Mouse (Mus musculus) neural tube, embryonic 15.5 days (tissue): Measurements from ENCODE around the gene Dzip3. TPM values are rescaled to one million over a fixed set of nuclear protein-coding genes. Genes with fewer than 3 reads are reported as not detected.

Source experiments
- ATAC-seq: fragments of 200-750 bp; cut with Nextera tagmentation; 2 replicates; pipeline ENCODE4 v1.8.0; 2017; ENCODE audit warnings: mild to moderate bottlenecking, moderate TSS enrichment, moderate library complexity; ENCODE audit not compliant: low FRiP score
- H3K27ac ChIP-seq: fragments of 300-500 bp; sonication (generic); replicated peaks from 2 replicates; pipeline ENCODE4 v1.5.1; 2015; ENCODE audit warnings: mild to moderate bottlenecking, inconsistent platforms
- H3K27me3 ChIP-seq: fragments of 300-500 bp; sonication (generic); replicated peaks from 2 replicates; pipeline ENCODE4 v1.6.1; 2015; ENCODE audit warnings: inconsistent platforms
- H3K36me3 ChIP-seq: fragments of 300-500 bp; sonication (generic); 2 replicates; pipeline ENCODE4 v1.6.1; 2015; ENCODE audit warnings: inconsistent platforms
- H3K4me1 ChIP-seq: fragments of 300-500 bp; sonication (generic); 2 replicates; pipeline ENCODE4 v1.6.1; 2015; ENCODE audit warnings: inconsistent platforms
- H3K4me2 ChIP-seq: fragments of 300-500 bp; sonication (generic); 2 replicates; pipeline ENCODE4 v1.6.1; 2015; ENCODE audit warnings: inconsistent platforms, mild to moderate bottlenecking, moderate library complexity
- H3K4me3 ChIP-seq: fragments of 300-500 bp; sonication (generic); replicated peaks from 2 replicates; pipeline ENCODE4 v1.5.1; 2015; ENCODE audit warnings: mild to moderate bottlenecking, inconsistent platforms
- H3K9ac ChIP-seq: fragments of 300-500 bp; sonication (generic); replicated peaks from 2 replicates; pipeline ENCODE4 v1.6.1; 2015; ENCODE audit warnings: mild to moderate bottlenecking, inconsistent platforms
- H3K9me3 ChIP-seq: fragments of 300-500 bp; sonication (generic); replicated peaks from 2 replicates; pipeline ENCODE4 v1.6.1; 2016; ENCODE audit warnings: inconsistent platforms
- WGBS: fragments of 180-500 bp; shearing (Covaris S2); methylation state at CpG from one replicate; pipeline ENCODE4 v1.1.7; 2015; ENCODE audit warnings: mixed read lengths; 5-methylcytosine and 5-hydroxymethylcytosine counted together
- polyA plus RNA-seq: library from polyadenylated mRNA; unstranded; fragments of >200 nt; fragmentation: Nextera tagmentation; extraction: Ambion mirVana; gene quantifications from 2 replicates; pipeline ENCODE4 v1.2.1, GENCODE M21; 2015

Dzip3 gene
- polyA plus RNA-seq, 1 experiment from 2014 or later = 57.5 TPM

DNA sequence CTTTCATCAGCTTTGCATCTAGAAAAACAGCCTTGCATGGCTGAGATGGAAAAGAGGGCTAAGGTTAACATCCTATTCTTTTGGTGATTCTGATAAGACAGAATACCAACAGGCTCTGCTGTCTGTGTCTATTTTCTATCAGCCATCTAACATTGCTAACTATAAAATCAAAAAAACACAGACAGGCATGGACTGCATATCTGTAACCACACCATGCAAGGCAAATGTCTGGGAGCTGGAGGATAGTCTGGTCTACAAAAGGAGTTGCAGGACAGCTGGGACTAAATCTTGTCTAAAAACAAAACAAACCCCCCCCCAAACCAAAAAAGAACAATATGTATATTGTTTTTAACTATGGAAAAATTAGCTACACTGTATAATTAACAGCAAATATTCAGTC is 14.0 kb downstream of the Dzip3 start:
- H3K9me3 ChIP-seq = no peaks in the 10 kb centered on the region
- no peak overlapping the region for H3K9ac ChIP-seq
- ATAC-seq = no peak

DNA sequence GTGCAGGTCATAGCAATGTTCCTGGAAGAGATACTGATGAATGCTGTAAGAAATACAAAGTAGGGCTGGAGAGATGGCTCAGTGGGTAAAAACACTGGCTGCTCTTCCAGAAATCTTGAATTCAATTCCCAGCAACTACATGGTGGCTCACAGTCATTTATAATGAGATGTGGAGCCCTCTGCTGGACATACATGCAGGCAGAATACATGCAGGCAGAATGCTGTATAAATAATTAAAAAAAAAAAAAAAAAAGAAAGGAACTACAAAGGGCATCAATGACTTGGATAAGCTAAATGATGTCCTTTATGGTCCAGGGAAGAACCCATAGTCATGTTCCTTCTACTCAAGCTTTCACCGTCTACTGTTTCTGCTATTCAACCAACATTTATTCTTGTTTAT is 20.4 kb downstream of the Dzip3 start:
- WGBS = 93% methylated on average over 1 of the region's 1 CpGs
- Histone ChIP-seq H3K4me1 (no peaks in the 10 kb centered on the region), H3K4me2 (no peak overlapping the region), H3K27me3 (no peaks in the 10 kb centered on the region), H3K9ac (no peak overlapping the region), H3K27ac (no peak overlapping the region), H3K4me3 (no peak overlapping the region), H3K36me3 (peaks cover 22% of the 10 kb centered on the region), H3K9me3 (no peaks in the 10 kb centered on the region)
- no peak for ATAC-seq

More for the DNA sequence above, 14.0 kb downstream of the Dzip3 start:
- Histone ChIP-seq H3K27me3 (no peaks in the 10 kb centered on the region), H3K4me1 (no peaks in the 10 kb centered on the region), H3K4me3 (no peak overlapping the region), H3K4me2 (no peak overlapping the region), H3K27ac (no peak overlapping the region), H3K36me3 (peaks cover 15% of the 10 kb centered on the region)

DNA sequence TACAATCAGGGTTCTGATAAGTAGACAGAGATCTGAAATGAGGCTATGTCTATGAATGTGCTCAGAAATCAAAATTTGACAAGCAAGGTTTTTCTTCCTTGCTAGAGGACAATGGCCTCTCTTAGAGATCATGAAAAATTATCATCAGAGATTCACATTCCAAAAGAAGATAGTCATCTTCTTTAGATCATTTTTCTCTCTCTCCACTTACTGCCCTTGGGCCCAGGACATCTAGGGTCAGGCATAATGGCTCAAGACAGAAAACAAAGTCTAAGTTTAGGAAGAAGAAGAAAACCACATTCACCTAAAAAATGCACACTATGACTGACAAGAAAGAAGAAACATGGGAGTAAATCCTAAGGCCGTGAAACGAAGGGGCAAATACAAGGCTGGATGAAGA is 21.0 kb downstream of the Dzip3 start:
- 94% methylated on average over 2 of the region's 2 CpGs for WGBS
- H3K4me2 ChIP-seq = no peak overlapping the region
- ATAC-seq = no peak

DNA sequence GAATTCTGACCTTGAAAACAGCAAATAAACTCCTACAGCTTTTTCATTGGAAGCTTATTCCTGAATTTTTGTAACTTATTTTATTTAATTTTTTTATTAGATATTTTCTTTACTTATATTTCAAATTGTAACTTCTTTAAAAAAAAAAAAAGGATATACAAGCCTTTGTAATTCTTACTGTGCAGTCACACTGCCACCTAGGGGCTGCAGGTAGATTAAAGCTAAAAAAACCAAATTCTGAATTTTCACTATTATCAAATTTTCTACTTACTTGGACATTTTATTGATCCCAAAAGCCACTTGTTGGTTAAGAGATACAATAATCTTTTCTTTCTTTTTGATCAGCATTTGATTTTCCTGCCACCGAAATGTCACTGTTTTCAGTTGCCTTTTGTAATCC is 52.2 kb downstream of the Dzip3 start:
- no peak for ATAC-seq
- WGBS = 81% methylated on average over 1 of the region's 1 CpGs
- Histone ChIP-seq H3K4me3 (no peak overlapping the region), H3K36me3 (peaks cover 14% of the 10 kb centered on the region), H3K27me3 (no peaks in the 10 kb centered on the region), H3K9ac (no peak overlapping the region), H3K4me2 (no peak overlapping the region), H3K9me3 (no peaks in the 10 kb centered on the region), H3K4me1 (no peaks in the 10 kb centered on the region), H3K27ac (no peak overlapping the region)

More for the DNA sequence above, 21.0 kb downstream of the Dzip3 start:
- no peak overlapping the region for H3K4me3 ChIP-seq
- no peaks in the 10 kb centered on the region for H3K4me1 ChIP-seq
- H3K9me3 ChIP-seq = no peaks in the 10 kb centered on the region
- H3K27me3 ChIP-seq = no peaks in the 10 kb centered on the region
- no peak overlapping the region for H3K27ac ChIP-seq
- H3K36me3 ChIP-seq = peaks cover 17% of the 10 kb centered on the region
- H3K9ac ChIP-seq = no peak overlapping the region

DNA sequence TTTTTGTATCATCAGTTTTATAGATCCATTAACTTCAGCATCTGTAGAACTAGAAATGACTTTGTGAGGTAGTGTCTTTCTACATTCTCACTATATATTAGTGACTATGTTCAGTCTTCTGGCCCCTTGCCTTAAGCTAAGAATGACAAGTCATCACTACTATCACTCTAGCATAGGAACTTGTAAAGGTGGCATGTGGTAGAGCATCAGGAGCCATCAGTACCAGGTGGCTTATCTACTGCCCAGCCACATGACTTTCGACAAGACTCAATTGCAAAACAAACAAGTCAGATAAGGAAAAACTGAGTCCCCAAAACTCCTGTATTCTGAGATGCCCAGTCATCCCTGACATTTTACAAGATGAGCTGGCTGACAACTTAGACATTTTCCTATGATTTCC is 70.2 kb downstream of the Dzip3 start:
- Histone ChIP-seq H3K4me1 (no peaks in the 10 kb centered on the region), H3K27me3 (no peaks in the 10 kb centered on the region), H3K9ac (no peak overlapping the region), H3K36me3 (peaks cover 35% of the 10 kb centered on the region), H3K9me3 (no peaks in the 10 kb centered on the region), H3K4me2 (no peak overlapping the region), H3K4me3 (no peak overlapping the region), H3K27ac (no peak overlapping the region)
- no peak for ATAC-seq
- WGBS = 100% methylated on average over 1 of the region's 1 CpGs

DNA sequence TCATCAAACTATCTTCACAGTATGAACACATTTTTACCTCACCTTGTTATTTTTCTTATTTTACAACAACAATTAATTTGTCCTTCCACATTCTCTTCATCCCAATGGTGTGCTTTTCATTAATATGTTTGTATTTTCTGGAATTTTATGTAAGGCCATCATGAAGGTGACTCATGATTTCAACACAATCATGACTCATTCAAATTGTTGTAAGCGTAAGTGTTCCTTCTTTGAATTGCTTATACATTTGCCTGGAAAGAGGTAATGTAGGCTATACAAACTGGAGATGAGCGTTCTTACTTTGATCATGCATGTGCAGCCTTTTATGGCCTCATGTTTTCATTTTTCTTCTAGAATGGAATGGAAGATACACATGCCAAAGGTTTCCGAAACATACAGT is 80.8 kb downstream of the Dzip3 start:
- 96% methylated on average over 3 of the region's 3 CpGs for WGBS
- Histone ChIP-seq H3K9ac (no peak overlapping the region), H3K4me2 (no peak overlapping the region), H3K27ac (no peak overlapping the region), H3K27me3 (no peaks in the 10 kb centered on the region), H3K4me1 (no peaks in the 10 kb centered on the region), H3K36me3 (no peaks in the 10 kb centered on the region), H3K4me3 (no peak overlapping the region), H3K9me3 (no peaks in the 10 kb centered on the region)
- no peak for ATAC-seq

DNA sequence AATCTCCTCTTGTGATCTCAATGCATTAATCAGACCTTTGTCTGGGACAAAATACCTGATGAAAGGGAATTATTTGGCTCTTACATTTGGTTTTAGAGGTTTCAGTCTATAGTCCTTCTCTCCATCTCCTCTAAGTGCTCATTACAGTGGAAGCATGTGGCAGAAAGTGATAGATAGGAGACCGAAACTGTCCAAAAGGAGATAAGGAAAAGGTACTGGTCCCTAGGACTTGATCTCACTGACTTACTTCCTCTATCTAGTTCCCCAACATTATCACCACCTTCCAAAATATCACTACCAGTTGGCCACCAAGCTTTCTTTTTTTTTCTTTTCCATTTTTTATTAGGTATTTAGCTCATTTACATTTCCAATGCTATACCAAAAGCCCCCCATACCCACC is 82.8 kb downstream of the Dzip3 start:
- Histone ChIP-seq H3K4me2 (no peak overlapping the region), H3K4me3 (no peak overlapping the region), H3K9ac (no peak overlapping the region), H3K27ac (no peak overlapping the region), H3K9me3 (no peaks in the 10 kb centered on the region), H3K4me1 (no peaks in the 10 kb centered on the region), H3K36me3 (no peaks in the 10 kb centered on the region), H3K27me3 (no peaks in the 10 kb centered on the region)
- ATAC-seq = no peak
- 100% methylated on average over 1 of the region's 1 CpGs for WGBS

DNA sequence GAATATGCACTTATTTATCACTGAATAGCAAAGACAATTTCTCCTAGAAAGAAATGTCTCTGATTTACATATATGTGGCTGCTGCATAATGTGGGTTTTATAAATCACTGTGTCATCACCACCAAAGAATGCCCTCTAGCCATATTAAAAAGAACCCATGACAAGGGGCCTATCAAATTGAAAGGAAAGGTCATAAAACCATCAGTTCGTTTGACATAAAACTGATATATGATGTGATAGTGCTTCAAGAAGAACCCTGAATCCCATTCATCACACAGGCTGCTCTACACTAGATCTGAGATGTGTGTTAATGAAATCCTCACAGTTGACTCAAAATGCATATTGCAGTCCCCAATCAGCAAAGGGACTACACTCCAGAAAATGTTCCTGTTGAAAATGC is 94.1 kb downstream of the Dzip3 start:
- 33% methylated on average over 1 of the region's 1 CpGs for WGBS
- ATAC-seq = peak; percentile 53; the same call in 1 of the 2 replicates
- H3K9ac ChIP-seq = no peak overlapping the region

DNA sequence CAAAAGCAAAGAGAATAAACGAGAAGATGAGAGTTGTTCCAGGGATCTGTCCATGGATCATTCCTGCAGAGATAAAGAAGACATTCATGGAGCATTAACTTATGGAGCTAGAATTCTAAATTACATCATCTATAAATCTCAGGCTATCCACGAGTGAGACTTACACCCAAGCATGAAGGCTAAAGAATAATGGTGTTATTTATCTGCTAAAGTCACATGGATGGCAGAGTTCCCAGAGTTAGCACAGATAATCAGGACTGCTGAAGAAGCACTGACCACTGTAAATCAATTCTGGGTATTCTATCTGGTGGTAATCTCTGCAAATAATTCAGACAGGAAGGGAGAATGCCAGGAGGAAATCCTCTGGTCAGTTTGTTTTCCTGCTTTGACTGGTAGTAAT is 103.2 kb downstream of the Dzip3 start:
- WGBS = 53% methylated on average over 2 of the region's 2 CpGs
- no peak overlapping the region for H3K4me2 ChIP-seq
- no peak overlapping the region for H3K9ac ChIP-seq
- no peaks in the 10 kb centered on the region for H3K36me3 ChIP-seq
- no peak overlapping the region for H3K4me3 ChIP-seq
- H3K4me1 ChIP-seq = no peaks in the 10 kb centered on the region
- no peak overlapping the region for H3K27ac ChIP-seq
- H3K9me3 ChIP-seq = no peaks in the 10 kb centered on the region
- H3K27me3 ChIP-seq = no peaks in the 10 kb centered on the region
- ATAC-seq = peak; percentile 72; the same call in 1 of the 2 replicates

More for the DNA sequence above, 94.1 kb downstream of the Dzip3 start:
- Histone ChIP-seq H3K27me3 (no peaks in the 10 kb centered on the region), H3K36me3 (no peaks in the 10 kb centered on the region), H3K9me3 (no peaks in the 10 kb centered on the region), H3K4me3 (no peak overlapping the region), H3K27ac (no peak overlapping the region), H3K4me2 (no peak overlapping the region), H3K4me1 (no peaks in the 10 kb centered on the region)

Other genes starting within 250 kb of the Dzip3 start
- gene Trat1, start 222.1 kb downstream of the Dzip3 start, polyA plus RNA-seq = 0.26 and 5.2 TPM in 2 replicates
- gene Retnlb, start 177.3 kb downstream of the Dzip3 start, polyA plus RNA-seq = not detected in 2 replicates
- not detected in 2 replicates for gene Retnla, start 151.6 kb downstream of the Dzip3 start, polyA plus RNA-seq
- 0.37 and 1.2 TPM in 2 replicates for gene Retnlg, start 121.5 kb downstream of the Dzip3 start, polyA plus RNA-seq
- gene Cip2a, start within 50 bp of the Dzip3 start, polyA plus RNA-seq = 4.3 and 9.0 TPM in 2 replicates
- gene Myh15, start 63.3 kb upstream of the Dzip3 start, polyA plus RNA-seq = 0.05 and 0.10 TPM in 2 replicates